16 mouse cellular contexts compared by ENCODE assay signal in the genomic region with DNA sequence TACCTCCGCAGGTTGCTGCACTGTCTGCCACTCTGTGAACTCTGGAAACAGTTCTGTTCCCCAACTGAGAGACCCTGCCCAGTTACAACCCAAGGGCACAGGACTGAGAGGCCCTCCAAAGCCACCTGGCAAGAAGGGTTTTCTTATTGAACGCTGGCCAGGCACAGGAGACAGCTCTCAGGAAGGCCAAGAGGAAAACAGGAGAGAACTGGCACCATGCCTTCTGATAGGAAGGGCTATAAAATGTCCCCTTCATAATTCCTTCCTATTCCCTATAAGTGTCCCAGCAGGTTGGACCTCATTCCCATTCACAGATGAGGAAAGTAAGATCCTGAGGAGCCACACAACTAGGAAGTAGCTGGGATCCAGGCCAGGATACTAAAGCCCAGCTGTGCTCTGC. TPM values are rescaled to one million over a fixed set of nuclear protein-coding genes. Genes with fewer than 3 reads are reported as not detected.
"Had no signal": no experiment of that assay in that cellular context is flagged by ENCODE, and none has a peak within 500 bp of the region (broad histone marks: within the 10 kb centered on the region; RNA-seq: fewer than 3 reads in every experiment).

No protein-coding gene starts in this region.

- DNase-seq: lung, adult 2 months; lung, postnatal 14 days; lung, postnatal 36 days; right cerebral cortex, postnatal 14 days; spleen, adult 18-20 months; thymus, adult 18-20 months; thymus, postnatal 14 days; thymus, postnatal 36 days had no signal

- H3K4me3 ChIP-seq: lung, embryonic 15.5 days; megakaryocyte, embryonic 14.5 days; midbrain, embryonic 13.5 days; midbrain, embryonic 15.5 days; neural tube, embryonic 12.5 days had no signal

- ATAC-seq: lung, postnatal 0 days; midbrain, embryonic 13.5 days; midbrain, embryonic 15.5 days had no signal

- H3K9ac ChIP-seq: lung, embryonic 15.5 days; midbrain, embryonic 13.5 days; midbrain, embryonic 15.5 days; neural tube, embryonic 12.5 days had no signal

- H3K27me3 ChIP-seq: lung, embryonic 15.5 days; megakaryocyte, embryonic 14.5 days; midbrain, embryonic 13.5 days; midbrain, embryonic 15.5 days; neural tube, embryonic 12.5 days had no signal

- H3K36me3 ChIP-seq: lung, embryonic 15.5 days; midbrain, embryonic 13.5 days; midbrain, embryonic 15.5 days; neural tube, embryonic 12.5 days had no signal

- H3K9me3 ChIP-seq: lung, embryonic 15.5 days; midbrain, embryonic 13.5 days; midbrain, embryonic 15.5 days; neural tube, embryonic 12.5 days had no signal

- H3K4me2 ChIP-seq: lung, embryonic 15.5 days; midbrain, embryonic 11.5 days; midbrain, embryonic 13.5 days; midbrain, embryonic 15.5 days; neural tube, embryonic 12.5 days had no signal

- H3K27ac ChIP-seq: lung, embryonic 15.5 days; macrophage; midbrain, embryonic 13.5 days; midbrain, embryonic 15.5 days; neural tube, embryonic 12.5 days had no signal

- H3K4me1 ChIP-seq: lung, embryonic 15.5 days; megakaryocyte, embryonic 14.5 days; midbrain, embryonic 13.5 days; midbrain, embryonic 15.5 days; neural tube, embryonic 12.5 days had no signal

RNA-seq across cellular contexts. Expression of gene Kcnma1, which starts 39.6 kb away (rescaled TPM):
- polyA plus RNA-seq: macrophage had no signal
